Mouse (Mus musculus): ENCODE results near the gene Pdzrn3.

- TF ChIP-seq CTCF (IDR thresholded peaks at IDR 0.05; ENCODE audit: low read depth, low read length) (no peak), TAL1 (conservative IDR thresholded peaks at IDR 0.05; ENCODE audit: low read depth, low read length) (no peak), GATA1 (IDR thresholded peaks at IDR 0.05; ENCODE audit: borderline replicate concordance, low read length) (no peak), POLR2AphosphoS5 (IDR thresholded peaks at IDR 0.05; ENCODE audit: insufficient replicate concordance, low read depth, low read length) (no peak)
Observed at GRCm38 (mm10) chr6:101283891-101284290, 93.8 kb downstream of the Pdzrn3 start.
